Mouse (Mus musculus): ENCODE results near the gene Spop.

The Spop gene

DNA sequence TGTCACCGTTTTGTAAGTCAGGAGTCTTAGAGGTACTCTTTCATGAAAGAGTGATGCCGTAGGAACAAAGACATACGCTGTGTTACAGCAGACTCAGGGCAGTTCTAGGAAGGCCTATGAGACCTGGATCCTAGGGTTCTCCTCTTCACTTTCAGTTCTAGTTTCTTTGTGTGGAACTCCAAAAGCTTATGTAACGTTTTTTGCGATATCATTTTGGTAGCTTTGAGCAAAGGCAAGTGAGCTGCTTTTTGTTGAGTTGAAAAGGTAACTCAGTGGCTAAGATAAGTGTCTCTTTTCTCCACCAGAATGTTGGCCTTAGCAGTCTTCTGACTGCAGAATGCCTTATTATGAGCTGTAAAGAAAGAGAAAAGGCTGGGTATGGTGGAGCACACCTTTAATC is 3.5 kb downstream of the Spop start:
- no peak for DNase-seq (ENCODE audit: inconsistent ontology term)

DNA sequence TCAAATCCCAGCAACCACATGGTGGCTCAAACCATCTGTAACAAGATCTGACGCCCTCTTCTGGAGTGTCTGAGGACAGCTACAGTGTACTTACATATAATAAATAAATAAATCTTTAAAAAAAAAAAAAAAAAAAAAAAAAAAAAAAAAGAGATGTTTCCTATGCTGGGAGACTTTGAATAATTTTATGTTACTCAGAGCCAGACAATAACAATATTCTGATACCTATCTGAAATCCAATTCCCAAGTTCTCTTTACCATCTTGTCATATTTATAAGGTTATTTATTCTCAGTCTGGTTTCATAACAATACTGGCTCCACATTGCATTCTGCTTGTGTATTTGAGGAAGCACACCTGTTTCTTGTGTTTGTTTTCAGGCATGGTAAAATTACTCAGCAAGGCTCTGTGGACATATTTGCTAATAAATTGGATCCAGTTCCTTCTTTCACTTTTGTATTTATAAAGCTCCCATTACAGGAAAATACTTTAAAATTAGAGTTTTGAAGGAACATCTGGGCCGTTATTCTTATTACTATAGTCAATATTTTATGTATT is 7.1 kb downstream of the Spop start:
- DNase-seq (ENCODE audit: inconsistent ontology term) = no peak

DNA sequence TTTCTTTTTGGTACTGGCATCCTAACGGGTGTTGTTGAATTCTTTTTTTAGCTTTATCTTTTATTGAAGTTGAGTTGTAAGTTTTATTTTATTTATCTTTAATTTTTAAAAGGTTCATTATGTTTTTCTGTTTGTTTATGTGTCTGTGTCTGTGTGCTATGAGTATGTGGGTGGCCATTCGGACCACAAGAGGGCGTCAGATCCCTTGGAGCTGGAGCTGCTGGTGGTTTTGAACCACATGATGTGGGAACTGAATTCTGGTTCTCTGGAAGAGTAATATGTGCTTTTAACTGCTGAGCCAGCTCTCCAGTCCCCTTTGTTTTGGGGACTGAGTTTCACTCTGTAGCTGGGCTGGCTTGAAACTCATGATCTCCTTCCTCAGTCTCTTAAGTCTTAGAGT is 9.6 kb downstream of the Spop start:
- DNase-seq (ENCODE audit: inconsistent ontology term) = no peak

DNA sequence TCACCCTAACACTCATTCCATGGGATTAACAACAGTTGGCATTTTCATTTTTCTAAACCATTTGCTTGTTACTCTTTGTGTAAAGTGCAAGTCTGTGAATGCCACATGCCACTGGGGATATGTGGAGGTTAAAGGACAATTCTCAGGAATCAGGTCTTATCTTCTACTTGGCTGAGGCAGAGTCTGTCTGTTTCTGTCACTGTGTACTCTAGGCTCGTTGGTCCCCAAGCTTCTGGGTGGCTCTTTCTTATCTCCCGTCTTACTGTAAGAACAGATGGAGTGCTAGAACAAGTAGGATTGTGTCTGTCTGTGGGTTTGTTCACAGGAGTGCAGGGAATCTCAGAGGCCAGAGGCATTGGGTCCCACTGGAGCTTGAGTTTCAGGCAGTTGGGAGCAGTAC is 17.5 kb downstream of the Spop start:
- DNase-seq (ENCODE audit: inconsistent ontology term) = no peak

DNA sequence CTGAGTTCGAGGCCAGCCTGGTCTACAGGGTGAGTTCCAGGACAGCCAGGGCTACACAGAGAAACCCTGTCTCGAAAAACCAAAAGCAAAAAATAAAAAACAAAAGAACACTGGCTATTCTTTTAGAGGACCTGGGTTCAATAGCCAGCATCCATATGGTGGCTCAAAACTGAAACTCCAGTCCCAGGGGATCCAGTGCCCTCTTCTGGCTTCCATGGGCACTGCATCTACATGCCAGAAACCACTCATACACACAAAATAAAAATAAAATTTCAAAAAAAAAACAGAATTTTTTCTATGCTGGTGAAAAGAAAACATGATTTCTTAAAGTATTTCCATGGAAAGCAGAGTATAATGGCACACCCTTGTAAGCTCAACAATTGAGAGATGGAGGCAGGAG is 18.3 kb downstream of the Spop start:
- DNase-seq (ENCODE audit: inconsistent ontology term) = no peak

DNA sequence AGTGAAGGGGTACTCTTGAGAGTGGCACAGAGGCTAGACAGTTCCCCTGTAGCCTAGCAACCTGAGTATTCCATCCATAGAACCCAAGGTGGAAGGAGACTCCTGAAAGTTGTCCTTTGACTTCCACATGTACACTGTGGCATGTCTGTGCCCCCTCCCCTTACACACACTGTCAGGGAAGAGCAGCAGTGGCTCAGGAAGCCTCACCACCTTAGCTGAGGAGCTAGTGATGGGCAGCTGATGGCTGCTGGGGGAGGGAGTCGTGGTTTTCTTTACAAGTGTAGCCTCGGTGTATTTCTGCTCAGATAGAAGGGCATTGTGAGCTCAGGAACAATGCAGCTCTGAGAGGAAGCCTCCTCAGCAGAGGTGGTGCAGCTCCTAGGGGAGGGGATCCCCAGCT is 31.5 kb downstream of the Spop start:
- no peak for DNase-seq (ENCODE audit: inconsistent ontology term)

DNA sequence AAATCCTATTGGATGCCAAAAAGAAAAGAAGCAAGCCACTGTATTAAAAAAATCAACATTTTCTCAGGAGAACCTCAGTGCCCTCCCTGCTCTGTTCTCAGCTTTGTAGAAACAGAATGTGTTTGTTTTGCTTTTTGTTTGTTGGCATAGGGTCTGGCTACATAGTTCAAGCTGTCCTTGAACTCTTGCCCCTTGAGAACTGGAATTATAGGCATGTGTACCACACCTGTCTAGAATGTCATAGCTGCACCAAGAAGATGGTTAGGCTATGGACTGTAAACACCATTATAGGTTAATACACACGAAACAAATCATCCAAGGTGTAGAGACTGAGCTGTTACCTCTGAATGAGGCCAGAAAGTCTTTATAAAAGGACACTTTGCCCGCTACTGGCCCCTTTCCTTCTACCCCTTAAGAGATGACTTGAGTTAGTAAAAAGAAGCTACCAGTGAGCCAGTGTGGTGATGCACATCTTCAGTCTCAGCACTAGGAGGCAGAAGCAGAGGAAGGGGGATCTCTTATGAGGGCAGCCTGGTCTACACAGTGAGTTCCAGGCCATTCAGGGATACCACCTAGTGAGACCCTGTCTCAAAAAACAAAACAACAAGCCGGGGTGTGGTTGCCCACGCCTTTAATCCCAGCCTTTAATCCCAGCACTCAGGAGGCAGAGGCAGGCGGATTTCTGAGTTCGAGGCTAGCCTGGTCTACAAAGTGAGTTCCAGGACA is 32.9 kb downstream of the Spop start:
- DNase-seq (ENCODE audit: inconsistent ontology term) = no peak

DNA sequence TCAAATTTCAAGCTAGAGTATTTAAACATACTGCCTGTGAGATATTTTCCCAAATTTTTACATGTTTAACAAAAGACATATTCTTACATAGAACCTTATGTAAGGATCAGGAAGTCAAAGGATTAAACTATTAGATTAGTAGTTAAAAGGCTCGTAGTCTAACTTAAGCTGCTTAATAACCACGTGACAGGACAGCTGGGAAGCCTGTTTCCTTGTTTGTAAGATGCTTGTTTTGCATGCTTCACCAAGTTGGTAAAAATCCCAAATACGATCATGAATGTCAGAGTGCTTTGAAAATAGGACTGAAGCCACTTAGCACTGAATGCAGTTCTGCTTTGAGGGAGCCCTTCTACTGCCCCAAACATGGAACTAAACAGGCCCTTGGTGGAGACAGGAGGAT is 34.5 kb downstream of the Spop start:
- DNase-seq (ENCODE audit: inconsistent ontology term) = no peak

DNA sequence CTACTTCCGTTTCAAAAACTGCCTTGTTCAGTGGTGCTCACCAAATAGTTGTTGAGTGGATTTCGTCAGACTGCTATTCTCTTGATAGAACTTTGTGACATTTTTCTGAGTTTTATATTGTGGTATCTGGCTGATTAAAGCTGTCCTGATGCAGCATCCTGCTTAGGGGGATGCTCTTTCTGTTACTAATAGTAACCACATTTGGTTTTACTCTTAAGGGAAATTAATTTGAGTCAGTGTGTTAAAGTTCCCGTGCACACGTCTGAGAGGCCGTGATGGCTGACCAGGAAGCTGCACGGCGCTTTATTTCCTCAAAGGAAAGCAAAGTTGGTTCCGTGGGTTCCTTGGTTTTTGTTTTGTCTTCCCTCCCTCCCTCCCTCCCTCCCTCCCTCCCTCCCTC is 41.5 kb downstream of the Spop start:
- no peak for DNase-seq (ENCODE audit: inconsistent ontology term)

DNA sequence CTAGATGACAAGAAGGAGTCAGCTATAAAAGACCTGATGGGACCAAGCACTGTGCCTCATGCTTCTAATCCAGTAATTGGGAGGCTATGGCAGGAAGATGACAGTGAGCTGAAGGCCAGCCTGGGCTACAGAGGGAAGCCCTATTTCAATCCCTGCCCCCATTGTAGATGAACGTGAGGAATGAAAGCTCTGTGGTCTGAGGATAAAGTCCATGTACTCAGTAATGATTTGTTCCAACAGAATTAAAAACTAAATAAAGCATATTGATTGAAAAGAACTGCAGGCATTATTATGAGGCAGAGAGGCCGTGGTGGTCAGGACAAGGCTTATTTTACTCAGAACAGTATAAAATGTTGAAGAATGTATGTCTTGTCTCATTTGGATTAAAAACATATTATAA is 47.0 kb downstream of the Spop start:
- no peak for DNase-seq (ENCODE audit: inconsistent ontology term)

DNA sequence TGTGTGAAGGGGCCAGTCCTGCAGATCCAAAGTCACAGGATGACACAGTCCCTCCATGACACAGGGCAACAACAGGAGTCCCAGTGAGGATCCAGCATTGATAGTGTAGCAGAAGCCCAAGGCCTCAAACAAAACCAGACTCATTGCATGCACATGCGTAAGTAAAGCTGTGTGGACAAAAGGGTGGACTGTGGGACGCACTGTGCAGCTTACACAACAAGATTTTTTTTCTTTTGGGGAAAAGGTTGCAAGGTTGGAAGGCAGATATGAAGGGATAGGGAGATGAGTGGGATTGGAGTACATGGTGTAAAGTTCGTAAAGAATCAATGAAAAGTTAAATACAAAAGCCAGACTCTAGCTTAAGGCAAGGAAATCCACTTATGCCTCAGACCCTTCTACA is 48.3 kb downstream of the Spop start:
- no peak for DNase-seq (ENCODE audit: inconsistent ontology term)

DNA sequence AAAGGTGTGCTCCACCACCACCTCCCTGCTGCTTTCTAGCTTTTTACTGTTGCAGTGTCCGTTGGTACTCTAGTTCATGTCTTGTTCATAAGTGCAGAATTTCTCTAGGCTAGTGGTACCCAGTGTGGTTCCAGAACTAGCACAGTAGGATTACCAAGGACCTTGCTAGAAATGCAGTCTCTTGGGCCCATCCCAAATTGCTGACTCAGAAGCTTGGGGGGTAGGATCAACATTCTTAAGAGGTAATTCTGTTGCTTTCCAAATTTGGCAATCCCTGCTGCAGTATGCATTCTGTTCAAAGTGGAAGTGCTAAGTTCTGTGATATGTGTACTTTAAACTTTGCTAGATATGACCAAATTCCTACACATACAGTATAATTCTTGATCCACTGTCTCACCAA is 53.9 kb downstream of the Spop start:
- peak; percentile 16 for DNase-seq (ENCODE audit: inconsistent ontology term)

DNA sequence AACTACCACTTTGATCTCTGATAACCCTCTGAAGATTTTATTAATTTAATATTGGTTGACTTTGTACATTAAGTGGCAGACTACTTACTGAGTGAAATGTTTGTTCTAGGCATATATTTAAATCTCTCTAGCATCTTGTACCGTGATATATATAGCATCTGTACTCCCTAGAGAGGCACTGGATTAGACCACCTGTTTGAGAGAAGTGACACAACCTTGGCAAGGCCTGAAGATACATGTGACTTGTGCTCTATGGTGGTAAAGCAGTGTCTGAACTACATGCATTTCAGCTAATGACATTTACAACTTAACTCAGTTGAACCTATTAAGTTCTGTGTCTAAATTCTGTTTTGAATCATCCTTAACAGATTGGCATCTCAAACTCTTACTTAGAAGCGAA is 59.1 kb downstream of the Spop start:
- DNase-seq (ENCODE audit: inconsistent ontology term) = no peak

DNA sequence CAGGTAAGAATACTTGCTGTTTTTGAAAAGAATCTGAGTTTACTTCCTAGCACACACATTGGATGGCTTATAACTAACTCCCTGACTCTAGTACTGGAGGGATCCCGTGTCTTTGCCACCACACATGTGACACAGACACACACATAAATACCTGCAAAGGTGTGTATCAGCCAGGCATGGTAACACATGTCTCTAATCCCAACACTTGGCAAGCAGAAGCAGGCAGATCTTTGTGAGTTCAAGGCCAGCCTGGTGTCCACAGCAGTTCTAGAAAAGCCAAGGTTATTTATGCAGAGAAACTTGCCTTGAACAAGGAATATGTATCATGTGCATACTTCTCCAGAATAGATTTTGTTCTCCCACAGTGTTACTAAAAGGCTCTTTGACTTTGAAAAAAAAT is 59.6 kb downstream of the Spop start:
- DNase-seq (ENCODE audit: inconsistent ontology term) = no peak

DNA sequence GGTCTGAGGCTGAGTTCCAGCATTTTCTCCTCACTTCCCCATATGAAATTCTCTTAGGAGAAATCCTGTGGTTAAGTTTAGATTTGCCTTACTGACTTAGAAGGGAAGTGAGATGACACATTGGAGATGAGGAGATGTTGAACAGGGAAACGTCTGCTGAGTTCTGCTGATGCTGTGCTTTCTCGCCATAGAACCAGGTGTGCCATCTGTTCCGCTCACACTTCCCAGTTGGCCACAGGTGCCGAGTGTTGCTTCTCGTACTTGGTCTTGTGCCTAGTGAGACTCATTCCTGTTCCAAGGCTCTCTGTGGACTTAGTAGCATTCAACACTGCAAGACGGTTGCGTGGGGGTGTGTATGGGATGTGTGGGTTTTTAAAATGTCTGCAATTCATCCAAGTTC is 62.4 kb downstream of the Spop start:
- DNase-seq (ENCODE audit: inconsistent ontology term) = no peak

DNA sequence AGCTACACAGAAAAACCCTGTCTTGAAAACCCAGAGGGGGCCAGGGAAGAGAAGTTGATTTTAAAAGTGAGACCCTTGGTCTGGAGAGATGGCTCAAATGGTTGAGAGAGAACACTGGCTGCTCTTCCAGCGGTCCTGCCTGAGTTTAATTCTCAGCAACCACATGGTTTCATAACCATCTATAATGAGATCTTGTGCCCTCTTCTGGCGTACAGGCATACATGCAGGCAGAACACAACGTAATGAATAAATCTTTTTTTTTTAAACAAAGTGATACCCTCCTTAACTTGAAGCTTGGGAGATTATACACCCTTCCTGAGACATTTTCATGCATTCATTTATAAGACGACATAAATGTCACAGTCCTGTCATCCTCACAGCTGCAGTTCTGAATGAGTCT is 65.6 kb downstream of the Spop start:
- DNase-seq (ENCODE audit: inconsistent ontology term) = no peak

DNA sequence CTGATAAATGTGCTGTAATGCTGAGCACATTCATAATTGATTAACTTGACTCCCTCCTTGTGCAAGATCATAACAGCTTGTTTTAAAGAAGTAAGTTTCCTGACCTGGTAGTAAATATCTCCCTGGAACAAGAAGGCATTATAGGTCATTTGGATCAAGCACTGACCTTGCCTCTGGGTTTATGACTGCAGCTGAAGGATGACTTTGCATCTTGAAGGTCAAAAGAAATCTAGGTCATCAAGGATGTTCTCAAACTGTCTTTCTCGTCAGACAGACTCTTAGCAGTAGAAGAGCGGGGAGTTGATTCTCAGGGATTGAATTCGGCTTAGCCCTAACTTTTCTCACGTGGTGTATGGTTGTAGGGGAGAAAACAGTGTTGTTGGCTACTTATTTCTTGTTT is 66.8 kb downstream of the Spop start:
- no peak for DNase-seq (ENCODE audit: inconsistent ontology term)

DNA sequence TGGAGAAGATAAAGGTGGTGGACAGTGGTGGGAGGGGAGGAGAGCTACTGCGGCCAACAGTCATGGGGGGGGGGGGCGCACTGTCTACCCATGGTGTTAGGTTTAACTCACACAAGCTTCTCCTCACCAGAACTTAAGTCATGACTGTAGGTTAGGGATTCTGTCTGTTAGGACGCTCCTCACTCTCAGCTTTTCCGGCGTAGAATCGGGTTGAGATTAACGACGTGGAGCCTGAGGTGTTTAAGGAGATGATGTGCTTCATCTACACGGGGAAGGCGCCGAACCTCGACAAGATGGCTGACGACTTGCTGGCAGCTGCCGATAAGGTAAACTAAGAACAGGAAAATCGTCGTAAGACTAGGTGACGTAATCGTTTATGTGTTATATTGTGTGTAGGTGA is 71.8 kb downstream of the Spop start:
- DNase-seq (ENCODE audit: inconsistent ontology term) = no peak

DNA sequence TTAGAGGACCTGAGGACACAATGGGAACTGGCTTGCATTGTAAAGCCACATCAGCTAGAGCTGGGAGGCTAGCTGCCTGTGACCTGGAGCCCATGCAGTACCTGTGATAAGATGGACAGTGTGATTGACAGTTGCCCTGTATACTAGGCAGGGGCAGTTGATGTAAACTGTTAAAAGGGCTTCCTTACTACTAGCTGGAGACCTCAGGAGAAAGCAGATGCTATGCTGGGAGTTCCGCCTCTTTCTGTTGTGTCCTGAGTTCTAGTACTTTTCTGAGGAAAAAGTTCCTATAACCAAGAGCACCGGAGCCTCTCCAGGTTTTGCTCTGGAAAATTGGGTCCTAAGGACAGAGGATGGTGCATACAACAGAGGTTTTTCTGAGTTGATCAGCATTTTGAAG is 73.4 kb downstream of the Spop start:
- no peak for DNase-seq (ENCODE audit: inconsistent ontology term)

DNA sequence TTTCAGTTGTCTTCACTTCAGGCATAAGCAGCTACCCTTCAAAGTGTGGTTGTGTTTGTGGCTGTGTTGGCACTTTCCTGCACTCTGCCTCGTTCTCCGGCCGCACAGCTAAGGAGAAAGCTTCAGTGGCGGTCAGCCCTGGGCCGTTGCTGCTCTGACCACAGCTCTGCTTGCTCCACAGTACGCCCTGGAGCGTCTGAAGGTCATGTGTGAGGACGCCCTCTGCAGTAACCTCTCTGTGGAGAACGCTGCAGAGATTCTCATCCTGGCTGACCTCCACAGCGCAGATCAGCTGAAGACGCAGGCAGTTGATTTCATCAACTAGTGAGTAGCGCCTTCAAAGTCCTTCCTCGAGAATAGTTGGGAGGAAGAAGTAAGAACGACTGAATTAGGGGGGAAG is 76.2 kb downstream of the Spop start:
- no peak for DNase-seq (ENCODE audit: inconsistent ontology term)

DNA sequence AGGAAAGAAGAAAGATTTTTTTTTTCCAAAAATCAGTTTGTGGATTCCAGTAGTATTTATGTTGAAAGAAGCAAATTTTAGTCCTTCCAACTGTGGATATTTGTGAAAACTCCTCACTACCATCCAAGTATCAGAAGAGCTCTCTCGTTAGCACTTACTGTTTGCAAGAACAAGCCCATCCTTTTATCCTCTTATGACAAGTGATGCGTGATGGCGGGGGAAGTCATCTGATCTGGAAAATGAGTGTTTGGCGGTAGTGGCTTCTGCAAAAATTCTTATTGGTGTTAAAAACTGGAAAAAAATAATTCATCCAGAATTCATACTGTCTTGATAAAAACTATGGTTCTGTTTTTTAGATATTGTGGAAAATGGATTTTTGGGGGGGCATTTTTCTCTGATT is 78.4 kb downstream of the Spop start:
- peak; percentile 51 for DNase-seq (ENCODE audit: inconsistent ontology term)

DNA sequence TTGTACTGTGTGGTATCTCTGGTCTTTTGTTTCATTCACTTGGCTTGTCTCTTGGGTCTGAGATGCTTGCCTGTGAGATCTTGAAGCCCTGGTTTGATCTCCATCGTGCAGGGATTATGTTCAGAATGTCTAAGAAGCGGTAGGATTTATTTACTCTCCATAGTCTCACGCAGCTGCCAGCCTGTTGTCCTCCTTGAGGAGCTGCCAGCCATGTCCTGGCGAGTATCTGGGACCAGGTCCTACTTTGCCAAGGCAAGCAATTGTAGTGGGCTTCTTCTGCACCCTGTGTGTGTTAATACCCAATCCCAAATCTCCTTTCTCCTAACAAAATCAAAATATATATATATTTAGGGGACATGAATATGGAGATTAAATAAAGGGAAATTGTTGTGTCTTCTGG is 79.1 kb downstream of the Spop start:
- no peak for DNase-seq (ENCODE audit: inconsistent ontology term)

DNA sequence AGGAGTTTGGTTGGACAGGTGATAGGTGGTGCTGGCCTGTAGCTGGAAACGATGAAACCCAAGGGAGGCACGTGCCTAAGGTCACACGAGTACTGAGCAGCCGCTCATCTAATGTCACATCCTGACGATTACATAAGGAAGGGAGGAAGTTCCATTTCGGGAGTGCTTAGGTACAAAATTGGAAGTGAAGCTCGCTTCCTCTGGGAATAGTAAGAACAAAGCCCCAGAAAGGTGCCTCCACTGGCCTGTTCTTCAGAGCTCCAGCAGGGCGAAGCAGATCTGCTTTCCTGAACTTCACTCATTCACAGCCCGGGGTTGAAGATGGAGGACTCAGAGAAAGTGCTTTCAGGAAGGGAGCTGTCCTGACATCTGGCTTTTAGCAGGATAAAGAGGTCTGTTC is 80.1 kb downstream of the Spop start:
- DNase-seq (ENCODE audit: inconsistent ontology term) = no peak

DNA sequence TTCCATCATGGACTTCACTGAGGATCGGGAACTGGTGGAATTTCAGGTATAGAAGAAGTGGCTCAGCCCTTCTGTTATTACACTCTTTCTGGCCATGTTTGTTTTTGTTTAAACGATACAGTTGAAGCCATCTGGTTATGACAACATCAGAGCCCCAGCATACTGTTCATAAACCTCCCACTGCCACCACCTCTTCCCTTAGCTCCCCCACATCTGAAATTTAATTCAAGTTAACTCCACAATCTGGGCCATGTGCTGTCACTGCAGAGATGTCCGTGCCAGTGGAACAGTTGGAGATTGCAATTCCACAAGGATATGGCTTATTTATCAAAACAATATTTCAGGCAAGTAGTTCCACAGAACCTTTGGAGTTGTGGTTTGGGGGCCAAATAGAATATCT is 80.5 kb downstream of the Spop start:
- DNase-seq (ENCODE audit: inconsistent ontology term) = no peak

Data from Muller cell, postnatal 12 days (primary cell).